Mouse (Mus musculus) limb, embryonic 11.5 days (tissue): ENCODE results near the gene Smco2. TPM values are rescaled to one million over a fixed set of nuclear protein-coding genes. Genes with fewer than 3 reads are reported as not detected.
"Not testable (repeated sequence)": the region's sequence is repeated elsewhere in the genome, so short reads cannot be mapped to it uniquely, and the experiment has no call there.

Experiments used
- ATAC-seq: fragments of 200-750 bp; cut with Nextera tagmentation; 2 replicates; pipeline ENCODE4 v1.8.0; 2017; ENCODE audit warnings: low read depth; ENCODE audit not compliant: insufficient number of reproducible peaks, low FRiP score, low TSS enrichment
- DNase-seq: peaks from one replicate; pipeline ENCODE4 v3.0.0-alpha.2; 2015; ENCODE audit warnings: low spot score
- H3K27ac ChIP-seq: fragments of 300-500 bp; sonication (generic); replicated peaks from 2 replicates; pipeline ENCODE4 v1.5.1; 2014; ENCODE audit warnings: low read depth, mild to moderate bottlenecking, low read length
- H3K27me3 ChIP-seq: fragments of 300-500 bp; sonication (generic); 2 replicates; pipeline ENCODE4 v1.6.1; 2014; ENCODE audit warnings: mild to moderate bottlenecking, low read length, mixed read lengths; ENCODE audit not compliant: control insufficient read depth, insufficient read depth
- H3K36me3 ChIP-seq: fragments of 300-500 bp; sonication (generic); 2 replicates; pipeline ENCODE4 v1.6.1; 2014; ENCODE audit warnings: mild to moderate bottlenecking, low read length, moderate library complexity, mixed read lengths; ENCODE audit not compliant: control insufficient read depth, insufficient read depth
- H3K4me1 ChIP-seq: fragments of 300-500 bp; sonication (generic); 2 replicates; pipeline ENCODE4 v1.6.1; 2014; ENCODE audit warnings: low read length, mixed read lengths; ENCODE audit not compliant: control insufficient read depth, insufficient read depth
- H3K4me2 ChIP-seq: fragments of 300-500 bp; sonication (generic); 2 replicates; pipeline ENCODE4 v1.6.1; 2014; ENCODE audit warnings: low read depth, mild to moderate bottlenecking, moderate library complexity; ENCODE audit not compliant: severe bottlenecking
- H3K4me3 ChIP-seq: fragments of 300-500 bp; sonication (generic); 2 replicates; pipeline ENCODE4 v1.5.1; 2014; ENCODE audit warnings: low read depth, low read length
- H3K9ac ChIP-seq: fragments of 300-500 bp; sonication (generic); 2 replicates; pipeline ENCODE4 v1.6.1; 2014; ENCODE audit warnings: mild to moderate bottlenecking, low read length
- H3K9me3 ChIP-seq: fragments of 300-500 bp; sonication (generic); 2 replicates; pipeline ENCODE4 v1.6.1; 2016; ENCODE audit warnings: low read length; ENCODE audit not compliant: control insufficient read depth
- WGBS: fragments of 180-500 bp; shearing (Covaris S2); extraction: QIAGEN DNeasy Blood & Tissue Kit; methylation state at CpG from one replicate; pipeline ENCODE4 v1.1.7; 2014; 5-methylcytosine and 5-hydroxymethylcytosine counted together
- polyA plus RNA-seq: library from polyadenylated mRNA; unstranded; fragments of >200 nt; fragmentation: Nextera tagmentation; extraction: Ambion mirVana; gene quantifications from 2 replicates; pipeline ENCODE4 v1.2.1, GENCODE M21; 2014

Smco2 gene
- polyA plus RNA-seq, 1 experiment from 2014 or later, result not detected

DNA sequence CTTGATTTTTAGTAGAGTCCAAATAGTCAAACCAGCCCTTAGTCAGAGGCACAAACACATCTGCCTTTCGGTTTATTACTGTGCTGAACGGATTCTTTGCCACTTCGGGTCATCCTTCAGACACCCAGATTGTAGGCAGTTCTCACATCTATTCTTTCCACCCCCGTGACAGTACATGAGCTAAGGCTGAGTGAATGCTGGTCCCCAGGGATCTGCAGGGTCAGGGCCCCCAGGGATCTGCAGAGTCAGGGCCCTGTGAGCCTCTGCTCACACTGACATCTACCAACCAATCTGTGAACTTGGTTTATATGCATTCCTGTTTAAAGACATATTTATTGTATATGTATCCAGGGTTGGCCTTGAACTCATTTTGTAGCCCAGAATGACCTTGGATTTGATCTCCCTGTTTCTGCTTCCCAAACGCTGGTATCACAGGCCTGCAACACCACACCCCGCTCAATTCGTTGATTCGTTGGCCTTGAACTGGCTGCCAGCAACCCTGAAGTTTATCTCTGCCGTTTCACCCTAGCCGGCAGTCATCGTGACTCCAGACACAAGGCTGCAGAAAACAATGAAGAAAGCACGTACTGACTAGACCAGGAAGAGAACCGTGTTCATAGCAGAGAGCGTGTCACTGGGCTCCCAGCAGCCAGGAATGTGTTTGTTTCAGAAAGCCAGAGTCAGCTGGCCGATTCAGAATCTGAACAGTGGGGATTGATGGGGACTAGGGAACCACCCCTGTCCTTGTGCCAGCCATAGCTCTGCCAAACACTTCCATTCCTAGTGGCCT is 3.7 kb upstream of the Smco2 start:
- Histone ChIP-seq H3K36me3 (no peaks in the 10 kb centered on the region), H3K9me3 (no peaks in the 10 kb centered on the region), H3K4me3 (no peak overlapping the region), H3K4me2 (no peak overlapping the region), H3K4me1 (no peaks in the 10 kb centered on the region), H3K27ac (no peak overlapping the region), H3K27me3 (no peaks in the 10 kb centered on the region), H3K9ac (no peak overlapping the region)
- DNase-seq, result no peak
- ATAC-seq, result no peak
- 82% methylated on average over 15 of the region's 15 CpGs for WGBS

DNA sequence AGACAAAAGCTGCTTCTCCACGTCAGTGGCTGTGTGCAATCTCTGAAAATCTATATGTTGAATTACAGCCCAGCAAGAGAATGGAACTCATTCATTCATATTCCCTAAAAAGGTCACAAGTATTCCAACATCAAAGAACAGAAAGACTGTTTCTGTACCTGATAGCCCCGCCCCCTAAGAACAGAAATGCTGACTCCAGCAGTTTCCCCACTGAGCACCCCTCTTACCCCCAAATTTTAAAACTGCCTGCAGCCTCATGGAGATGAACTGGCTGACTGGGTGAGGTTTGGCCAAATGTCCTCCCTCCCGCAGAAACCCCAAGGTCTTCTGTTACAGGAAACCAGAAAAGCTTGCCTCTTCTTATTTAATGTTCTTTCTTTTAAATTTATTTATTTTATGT is 2.5 kb upstream of the Smco2 start:
- Histone ChIP-seq H3K36me3 (no peaks in the 10 kb centered on the region), H3K27me3 (no peaks in the 10 kb centered on the region), H3K4me2 (no peak overlapping the region), H3K9ac (no peak overlapping the region), H3K9me3 (no peaks in the 10 kb centered on the region), H3K27ac (no peak overlapping the region), H3K4me3 (no peak overlapping the region), H3K4me1 (no peaks in the 10 kb centered on the region)
- no peak for ATAC-seq
- DNase-seq, result no peak
- 84% methylated on average over 3 of the region's 3 CpGs for WGBS

DNA sequence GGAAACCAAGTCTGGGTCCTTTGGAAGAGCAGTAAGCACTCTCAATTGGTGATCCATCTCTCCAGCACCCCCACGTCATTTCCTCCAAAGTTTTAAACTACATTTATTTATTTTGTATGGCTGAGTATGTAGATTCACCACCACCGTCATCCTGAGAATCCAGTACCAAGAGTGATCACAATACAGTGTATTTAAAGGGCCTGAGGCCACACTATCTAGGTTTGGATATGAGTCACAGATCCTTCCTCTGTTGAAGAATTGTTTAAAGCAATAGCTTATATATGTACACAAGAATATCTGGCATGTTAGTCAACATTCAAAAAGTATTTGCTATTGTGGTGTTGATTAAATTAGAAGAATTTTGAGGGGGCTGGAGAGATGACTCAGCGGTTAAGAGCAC is 1.6 kb upstream of the Smco2 start:
- Histone ChIP-seq H3K27me3 (no peaks in the 10 kb centered on the region), H3K9me3 (no peaks in the 10 kb centered on the region), H3K4me2 (no peak overlapping the region), H3K27ac (no peak overlapping the region), H3K4me1 (no peaks in the 10 kb centered on the region), H3K9ac (no peak overlapping the region), H3K4me3 (no peak overlapping the region), H3K36me3 (no peaks in the 10 kb centered on the region)
- DNase-seq, result no peak
- WGBS, result 89% methylated on average over 3 of the region's 3 CpGs
- no peak for ATAC-seq

DNA sequence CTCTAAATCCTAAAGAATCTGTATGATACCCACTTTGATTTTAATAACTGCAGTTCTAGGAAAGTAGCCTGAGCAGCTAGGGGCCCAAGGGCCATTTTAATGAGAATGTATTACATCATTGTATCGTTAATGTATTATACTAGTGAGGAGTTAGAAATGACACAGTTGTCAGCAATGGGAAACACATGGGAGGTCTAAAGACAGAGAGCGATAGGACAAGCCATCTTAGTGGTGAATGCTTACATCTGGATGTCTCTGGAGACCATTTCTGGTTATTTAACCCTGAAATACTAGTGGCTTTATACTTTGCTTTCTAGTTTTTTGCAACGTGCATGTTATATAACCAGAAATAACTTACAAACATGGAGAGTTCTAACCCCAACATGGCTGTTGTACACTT is 2.0 kb downstream of the Smco2 start:
- DNase-seq, result no peak
- H3K36me3 ChIP-seq, result no peaks in the 10 kb centered on the region
- H3K4me2 ChIP-seq, result no peak overlapping the region
- no peak for ATAC-seq
- no peaks in the 10 kb centered on the region for H3K27me3 ChIP-seq
- WGBS, result 82% methylated on average over 3 of the region's 3 CpGs
- H3K9me3 ChIP-seq, result no peaks in the 10 kb centered on the region; the same call in 1 of the 2 replicates
- H3K4me1 ChIP-seq, result no peaks in the 10 kb centered on the region
- no peak overlapping the region for H3K27ac ChIP-seq
- H3K9ac ChIP-seq, result no peak overlapping the region
- H3K4me3 ChIP-seq, result no peak overlapping the region

DNA sequence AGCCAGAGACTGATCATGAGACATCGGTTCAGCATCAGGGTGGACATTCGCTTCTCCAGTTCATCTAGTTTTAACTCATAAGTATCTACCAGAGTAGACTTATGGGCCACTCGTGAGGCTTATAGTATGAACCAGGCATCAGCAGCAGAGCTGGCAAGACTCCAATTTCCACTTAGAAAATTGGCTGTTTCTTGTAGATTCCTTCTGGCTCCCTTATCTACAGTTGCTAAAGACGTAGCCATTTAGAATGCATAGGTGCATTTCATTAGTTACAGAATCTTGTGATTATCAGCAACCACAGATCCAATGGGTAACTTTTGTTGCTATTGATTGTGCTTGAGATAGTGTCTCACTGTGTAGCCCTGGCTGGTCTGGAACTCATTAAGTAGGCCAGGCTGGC is 2.8 kb downstream of the Smco2 start:
- Histone ChIP-seq H3K27ac (no peak overlapping the region), H3K9ac (no peak overlapping the region), H3K9me3 (no peaks in the 10 kb centered on the region; the same call in 1 of the 2 replicates), H3K4me2 (no peak overlapping the region), H3K36me3 (no peaks in the 10 kb centered on the region), H3K4me1 (no peaks in the 10 kb centered on the region), H3K27me3 (no peaks in the 10 kb centered on the region), H3K4me3 (no peak overlapping the region)
- DNase-seq, result no peak
- ATAC-seq, result no peak
- WGBS, result 79% methylated on average over 4 of the region's 4 CpGs

DNA sequence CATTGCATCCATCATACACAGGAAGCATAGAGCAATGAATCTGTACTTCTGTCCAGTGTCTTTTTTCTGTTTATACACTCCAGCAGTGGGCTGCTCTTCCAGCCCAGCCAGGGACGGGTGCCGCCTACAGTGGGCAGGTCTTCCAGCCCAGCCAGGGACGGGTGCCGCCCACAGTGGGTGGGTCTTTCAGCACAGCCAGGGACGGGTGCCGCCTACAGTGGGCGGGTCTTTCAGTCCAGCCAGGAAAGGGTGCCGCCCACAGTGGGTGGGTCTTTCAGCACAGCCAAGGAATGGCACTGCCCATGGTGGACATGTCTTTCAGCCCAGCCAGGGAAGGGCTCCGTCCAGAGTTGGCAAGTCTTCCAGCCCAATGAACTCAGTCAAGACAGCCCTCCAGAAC is 5.3 kb downstream of the Smco2 start:
- ATAC-seq, result no peak
- no peak overlapping the region for H3K4me2 ChIP-seq
- 94% methylated on average over 9 of the region's 9 CpGs for WGBS
- H3K4me1 ChIP-seq, result no peaks in the 10 kb centered on the region
- no peak for DNase-seq
- H3K9me3 ChIP-seq, result no peaks in the 10 kb centered on the region; the same call in 1 of the 2 replicates
- H3K27me3 ChIP-seq, result no peaks in the 10 kb centered on the region
- H3K9ac ChIP-seq, result no peak overlapping the region
- H3K36me3 ChIP-seq, result no peaks in the 10 kb centered on the region
- H3K4me3 ChIP-seq, result no peak overlapping the region
- no peak overlapping the region for H3K27ac ChIP-seq

DNA sequence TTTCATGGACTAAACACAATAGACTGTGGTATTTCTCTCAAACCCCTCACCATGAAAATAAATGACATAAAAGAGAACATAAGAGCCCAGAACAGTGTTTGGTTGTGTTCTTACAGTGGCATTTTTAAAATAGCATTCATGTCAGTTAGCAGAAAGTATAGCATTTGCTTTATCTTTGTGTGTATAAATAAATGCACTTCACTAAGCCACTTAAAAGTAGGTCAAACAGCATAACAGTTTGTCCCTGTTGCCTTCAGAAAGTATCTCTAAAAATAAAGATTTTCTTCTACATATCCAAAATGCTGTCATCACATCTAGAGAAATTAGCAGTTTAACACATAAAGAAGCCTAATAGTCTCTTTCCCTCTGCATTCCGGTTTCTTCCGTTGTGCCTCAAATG is 7.5 kb downstream of the Smco2 start:
- H3K4me2 ChIP-seq, result no peak overlapping the region
- no peak overlapping the region for H3K27ac ChIP-seq
- no peak overlapping the region for H3K4me3 ChIP-seq
- H3K27me3 ChIP-seq, result no peaks in the 10 kb centered on the region
- no peaks in the 10 kb centered on the region for H3K4me1 ChIP-seq
- ATAC-seq (no peak), DNase-seq (no peak)
- 95% methylated on average over 2 of the region's 2 CpGs for WGBS
- no peaks in the 10 kb centered on the region for H3K36me3 ChIP-seq
- no peak overlapping the region for H3K9ac ChIP-seq
- H3K9me3 ChIP-seq, result no peaks in the 10 kb centered on the region; the same call in 1 of the 2 replicates

DNA sequence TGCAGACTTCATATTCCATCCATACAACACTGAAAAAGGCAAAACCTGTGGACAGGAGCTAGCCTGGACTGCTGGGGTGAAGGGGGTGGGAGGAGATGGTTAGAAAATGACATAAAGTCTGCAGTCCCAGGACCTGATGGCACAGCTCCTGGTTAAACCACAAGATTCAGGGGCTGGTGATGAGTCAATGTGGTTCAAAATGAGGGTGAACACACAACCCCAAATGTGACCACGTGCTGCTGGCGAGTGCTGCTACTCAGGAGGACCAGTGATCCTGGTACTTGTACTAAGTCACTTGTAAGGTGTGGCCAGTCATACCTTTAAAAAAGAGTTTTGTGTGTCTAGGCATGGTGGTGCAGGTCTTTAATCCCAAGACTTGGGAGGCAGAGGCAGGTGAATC is 13.2 kb downstream of the Smco2 start:
- Histone ChIP-seq H3K27me3 (no peaks in the 10 kb centered on the region), H3K4me3 (no peak overlapping the region), H3K9ac (no peak overlapping the region), H3K27ac (no peak overlapping the region), H3K4me1 (no peaks in the 10 kb centered on the region), H3K4me2 (no peak overlapping the region), H3K9me3 (no peaks in the 10 kb centered on the region), H3K36me3 (no peaks in the 10 kb centered on the region)
- DNase-seq (no peak), ATAC-seq (no peak)
- 78% methylated on average over 2 of the region's 2 CpGs for WGBS

DNA sequence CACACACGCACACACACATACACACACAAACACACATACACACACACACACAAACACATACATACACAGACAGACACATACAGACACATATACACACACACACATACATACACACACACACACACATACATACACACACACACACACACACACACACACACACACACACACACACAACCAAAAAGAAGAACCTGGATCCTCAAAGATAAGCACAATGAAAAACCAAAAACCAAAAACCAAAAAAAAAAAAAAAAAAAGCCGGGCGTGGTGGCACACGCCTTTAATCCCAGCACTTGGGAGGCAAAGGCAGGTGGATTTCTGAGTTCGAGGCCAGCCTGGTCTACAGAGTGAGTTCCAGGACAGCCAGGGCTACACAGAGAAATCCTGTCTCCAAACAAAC is 14.5 kb downstream of the Smco2 start:
- ATAC-seq, H3K9me3 ChIP-seq, DNase-seq, H3K9ac ChIP-seq, H3K27ac ChIP-seq, H3K4me2 ChIP-seq, H3K4me1 ChIP-seq, H3K27me3 ChIP-seq, H3K36me3 ChIP-seq, H3K4me3 ChIP-seq: not testable (repeated sequence)
- 98% methylated on average over 4 of the region's 5 CpGs for WGBS
